Mouse (Mus musculus): ENCODE measurements around the gene Sall1.

Sall1 gene

DNA sequence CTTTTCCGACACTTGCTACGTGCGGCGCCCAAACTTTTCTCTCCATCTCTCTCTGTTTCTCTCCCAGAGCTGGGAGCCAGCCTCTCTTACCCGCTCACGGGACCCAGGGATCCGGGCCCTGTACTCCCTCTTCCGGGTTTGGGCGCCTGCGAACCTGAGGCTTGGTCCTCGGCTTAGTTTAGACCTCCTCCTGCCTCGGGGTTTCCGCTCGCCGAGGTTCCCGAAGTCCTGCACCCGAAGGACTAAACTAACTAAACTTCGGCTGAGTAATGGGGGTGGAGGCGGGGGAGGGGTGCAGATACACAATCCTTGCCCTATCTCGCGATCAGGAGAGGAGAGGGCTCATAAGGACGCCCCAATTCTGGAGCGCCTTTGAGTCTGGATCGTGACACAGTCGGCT, at the start of gene Sall1:
TSS of gene Sall1 (minus strand) at position 223 of the 400 bp plus-strand sequence.
- CTCF ChIA-PET, result no interaction called here

DNA sequence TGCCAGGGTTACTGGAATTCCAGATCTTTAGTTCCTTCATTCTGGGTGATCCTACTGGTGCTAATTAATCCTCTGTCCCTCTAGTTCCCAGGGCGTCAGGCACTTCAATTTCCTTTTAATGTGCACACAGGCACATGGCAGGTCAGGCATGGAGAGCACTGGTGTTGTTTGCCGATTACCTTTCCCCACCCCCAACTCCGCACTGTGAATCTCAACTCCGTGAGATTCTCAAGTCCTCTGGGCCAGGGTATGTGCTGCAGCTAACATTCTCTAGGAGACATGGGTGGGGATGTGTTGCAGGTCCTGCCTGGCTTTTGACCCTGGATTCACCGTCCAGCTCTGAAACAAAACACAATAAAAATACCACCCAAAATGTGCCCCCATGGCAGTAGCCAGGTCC, 46.0 kb upstream of the Sall1 start:
- CTCF ChIA-PET, result no interaction called here

DNA sequence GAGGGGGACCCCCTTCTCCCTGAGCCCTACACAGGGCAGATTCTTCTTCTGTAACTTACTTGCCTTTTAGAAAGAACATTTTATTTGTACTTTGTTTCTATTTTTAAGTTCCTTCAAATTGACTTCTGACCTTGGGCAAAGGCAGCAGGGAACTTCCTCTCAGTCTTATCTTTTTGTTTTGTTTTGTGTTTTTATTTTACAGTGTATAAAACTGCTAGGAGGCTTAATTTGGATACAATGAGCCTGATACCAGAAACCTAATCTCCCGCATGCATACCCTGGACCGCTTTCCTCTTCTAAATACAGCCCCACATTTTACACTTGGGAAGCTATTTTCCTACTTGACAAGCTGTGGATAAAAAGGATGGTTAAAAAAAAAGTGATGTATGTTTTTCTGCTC, 35.2 kb upstream of the Sall1 start:
- CTCF ChIA-PET, result no interaction called here

DNA sequence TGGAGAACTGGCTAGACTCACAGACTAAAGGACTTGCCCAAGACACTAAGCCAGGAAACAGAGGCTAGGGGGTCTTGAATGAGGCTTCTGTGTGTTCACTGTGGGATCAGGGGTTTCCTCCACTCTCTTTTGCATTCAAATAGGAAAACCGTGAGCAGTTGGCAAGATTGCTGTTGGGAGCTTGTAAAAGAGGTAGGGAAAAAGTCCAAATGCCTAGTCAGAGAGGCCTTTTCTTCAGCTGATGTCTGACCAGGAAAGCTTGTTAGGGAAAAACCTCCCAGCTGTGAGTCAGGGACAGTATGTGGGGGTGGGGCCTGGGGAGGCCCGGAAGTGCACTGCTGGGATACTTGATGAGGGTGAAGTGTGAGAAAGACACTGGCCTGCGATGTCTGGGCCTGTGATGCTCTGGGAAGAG, 29.0 kb upstream of the Sall1 start:
- CTCF ChIA-PET, result interaction anchor here (0.7 kb wide), 1 partner anchor 9 kb away, joined by 3 read pairs; no protein-coding TSS in a partner anchor

DNA sequence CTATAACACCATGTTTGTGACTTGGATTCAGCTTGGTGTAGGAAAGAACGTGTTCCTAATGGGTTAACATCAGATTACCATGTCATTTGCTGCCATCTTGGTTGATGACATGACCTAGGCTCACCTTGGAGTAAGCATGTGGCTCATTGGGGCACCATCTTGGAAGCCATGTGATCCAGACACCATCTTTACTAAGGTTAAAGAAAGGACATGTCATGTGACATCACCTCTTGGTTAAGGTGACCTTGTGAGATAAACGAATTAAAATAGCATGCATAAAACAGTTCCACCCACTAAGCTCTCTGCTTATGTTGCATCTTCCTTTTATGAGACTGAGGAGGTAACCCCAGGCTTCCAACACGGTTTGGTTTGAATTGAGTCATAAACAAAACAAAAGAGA, 23.5 kb upstream of the Sall1 start:
- CTCF ChIA-PET, result no interaction called here

DNA sequence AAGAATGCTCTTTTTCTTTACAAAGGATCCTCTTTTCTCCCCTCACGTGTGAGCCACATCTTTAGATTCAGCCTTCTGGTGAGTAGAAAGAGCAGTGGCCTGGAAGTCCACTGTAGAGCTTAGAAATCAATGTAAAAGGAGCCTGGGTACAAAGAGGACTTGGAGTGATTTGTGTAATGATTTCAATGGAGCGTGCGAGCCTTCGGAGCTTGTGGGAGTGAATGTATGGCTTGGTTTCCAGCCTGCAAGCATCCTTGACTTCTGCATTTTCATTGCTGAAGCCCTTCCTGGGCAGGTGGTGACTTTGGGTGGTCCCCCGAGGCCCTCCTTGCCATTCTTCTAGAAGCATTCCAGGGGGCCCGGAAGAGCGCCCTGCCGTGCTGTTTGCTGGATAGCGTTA, 20.1 kb upstream of the Sall1 start:
- CTCF ChIA-PET, result interaction anchor here (0.6 kb wide), 1 partner anchor 9 kb away, joined by 3 read pairs; no protein-coding TSS in a partner anchor

DNA sequence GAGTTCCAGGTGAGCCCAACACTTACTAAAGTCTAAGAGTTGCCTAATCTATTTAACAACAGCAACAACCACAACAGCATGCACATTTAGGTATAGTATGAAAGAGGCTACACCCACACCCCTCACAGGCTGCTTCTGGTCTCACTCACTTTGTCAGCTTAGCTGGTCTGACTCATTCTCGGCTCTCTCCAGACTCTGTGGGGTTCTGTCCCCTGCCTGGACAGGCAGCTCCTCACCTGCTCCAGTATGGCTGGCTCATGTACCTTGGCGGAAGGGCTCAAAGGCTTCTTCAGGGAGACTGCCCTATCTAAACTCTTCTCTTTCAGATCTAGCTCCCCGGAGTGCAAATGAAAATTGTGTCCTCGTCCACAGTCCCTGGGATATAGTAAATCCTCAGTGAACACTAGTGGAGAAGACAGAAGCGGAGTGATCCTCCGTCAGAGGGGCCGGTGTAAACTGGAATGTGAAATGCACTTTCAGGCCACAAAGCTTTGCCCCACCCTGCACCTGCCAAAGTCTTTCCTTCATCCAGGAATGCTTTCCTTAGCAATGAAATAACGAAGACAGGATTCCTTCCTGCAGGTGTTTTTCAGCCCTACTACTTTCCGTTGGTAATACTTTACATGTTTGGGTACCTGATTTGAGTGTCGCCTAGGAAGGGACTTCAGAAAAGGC, 19.5 kb upstream of the Sall1 start:
- CTCF ChIA-PET, result interaction anchor here (0.6 kb wide), 1 partner anchor 9 kb away, joined by 3 read pairs; no protein-coding TSS in a partner anchor

DNA sequence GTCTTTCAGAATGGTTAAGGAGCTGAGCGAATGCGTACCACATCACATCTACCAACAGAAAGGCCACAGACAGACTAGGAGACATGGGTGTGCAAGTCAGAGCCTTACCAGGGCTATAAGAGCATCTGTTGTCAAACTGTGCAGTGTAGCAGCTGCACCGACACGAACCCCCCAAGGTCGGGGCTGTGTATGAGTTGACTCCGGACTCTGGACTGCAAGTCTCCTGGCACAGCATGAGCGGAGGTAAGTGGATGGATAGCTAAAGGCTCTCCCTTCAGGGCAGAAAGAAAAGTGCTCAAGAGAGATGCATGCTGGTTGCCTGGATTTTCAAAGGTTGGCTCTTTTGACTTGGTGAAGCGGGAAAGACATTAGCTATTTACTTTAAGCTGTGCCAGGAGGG, 16.8 kb upstream of the Sall1 start:
- CTCF ChIA-PET, result no interaction called here

DNA sequence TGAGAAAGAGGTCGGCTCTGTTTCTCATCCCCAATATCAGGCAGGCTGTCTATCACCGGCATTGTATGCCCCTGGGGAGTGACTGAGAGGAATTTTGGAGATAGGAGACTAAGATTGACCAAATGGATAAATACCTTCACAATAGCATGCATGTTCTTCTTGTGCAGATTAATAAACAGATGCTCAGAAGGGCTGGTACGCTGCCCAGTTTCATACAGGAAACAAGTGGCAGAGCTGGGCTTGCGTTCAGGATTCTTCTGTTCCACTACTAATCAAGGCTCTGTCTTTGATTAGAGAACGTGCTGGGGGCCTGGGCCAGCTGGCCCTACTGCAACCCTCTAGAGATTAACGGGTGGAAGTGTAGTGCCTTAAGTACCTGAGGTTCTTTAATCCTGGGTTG, 15.5 kb upstream of the Sall1 start:
- CTCF ChIA-PET, result no interaction called here

DNA sequence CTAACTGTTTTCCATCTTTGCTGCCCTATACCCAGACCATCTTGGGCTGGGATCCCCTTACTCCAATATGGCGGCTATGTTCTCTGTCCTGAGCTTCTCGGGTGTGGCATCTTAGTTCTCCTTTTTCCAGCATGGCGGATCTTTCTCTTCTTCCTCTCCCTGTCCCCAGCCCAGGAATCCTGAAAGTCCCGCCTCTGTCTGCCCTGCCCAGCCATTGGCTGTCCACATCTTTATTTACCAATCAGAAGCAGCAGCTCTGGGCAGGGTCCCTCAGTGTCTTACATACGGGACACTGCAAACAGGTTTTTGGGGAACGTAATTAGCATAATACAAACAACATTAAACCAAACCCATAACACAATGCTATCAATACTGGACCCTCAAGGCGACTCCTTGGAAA, 8.9 kb upstream of the Sall1 start:
- CTCF ChIA-PET, result no interaction called here

DNA sequence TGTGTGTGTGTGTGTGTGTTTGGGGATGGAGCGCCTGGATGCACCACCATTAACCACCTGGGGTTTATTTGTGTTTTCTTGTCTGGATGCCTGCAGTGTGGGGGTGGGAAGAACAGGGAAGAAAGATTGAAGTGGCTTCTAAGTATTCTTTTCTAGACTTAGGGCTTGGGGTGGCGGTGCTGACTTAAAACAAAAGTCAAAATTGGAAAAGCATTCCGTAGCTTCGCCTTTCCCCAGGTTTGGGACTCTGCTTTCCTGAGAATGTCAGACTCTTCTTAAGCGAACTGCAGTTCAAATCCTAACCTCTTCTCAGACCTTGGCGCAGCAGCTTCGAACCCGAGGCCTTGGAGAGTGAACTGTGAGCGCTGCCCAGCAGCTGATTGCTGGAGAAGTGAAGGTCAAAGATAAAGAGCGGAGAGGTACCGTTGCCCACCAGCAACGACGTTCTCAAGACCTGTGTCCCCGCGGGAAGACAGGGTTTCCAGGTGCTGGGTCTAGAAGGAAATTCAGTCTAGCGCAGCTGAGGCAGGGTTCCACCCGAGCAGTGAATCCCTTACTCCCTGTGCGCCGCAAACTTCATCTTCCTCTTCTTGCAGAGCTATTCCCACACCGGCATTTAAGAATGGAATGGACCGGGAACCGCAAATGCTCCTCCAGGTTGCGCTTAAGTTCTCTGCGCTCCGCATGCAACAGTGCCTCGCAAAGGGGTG, 2.8 kb upstream of the Sall1 start:
- CTCF ChIA-PET, result no interaction called here

DNA sequence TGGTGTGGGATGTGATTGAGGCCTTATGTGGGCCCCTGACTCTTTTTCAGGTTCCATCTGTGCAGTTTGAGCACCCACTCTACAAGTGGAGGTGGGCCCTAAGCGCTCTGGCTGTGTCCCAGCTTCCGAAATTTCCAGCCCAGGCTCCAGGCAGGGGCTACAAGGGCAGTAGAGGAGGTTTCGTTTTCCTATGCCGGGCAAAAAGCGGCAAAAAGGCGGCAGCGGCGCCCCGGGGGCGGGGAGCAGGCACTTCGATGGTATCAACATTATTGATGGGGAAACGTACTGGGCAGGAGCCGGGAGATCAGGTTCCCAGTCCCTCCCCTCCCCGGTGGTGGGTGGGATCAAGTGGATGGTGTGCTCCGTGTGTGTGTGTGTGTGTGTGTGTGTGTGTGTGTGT, 2.3 kb upstream of the Sall1 start:
- CTCF ChIA-PET, result no interaction called here

DNA sequence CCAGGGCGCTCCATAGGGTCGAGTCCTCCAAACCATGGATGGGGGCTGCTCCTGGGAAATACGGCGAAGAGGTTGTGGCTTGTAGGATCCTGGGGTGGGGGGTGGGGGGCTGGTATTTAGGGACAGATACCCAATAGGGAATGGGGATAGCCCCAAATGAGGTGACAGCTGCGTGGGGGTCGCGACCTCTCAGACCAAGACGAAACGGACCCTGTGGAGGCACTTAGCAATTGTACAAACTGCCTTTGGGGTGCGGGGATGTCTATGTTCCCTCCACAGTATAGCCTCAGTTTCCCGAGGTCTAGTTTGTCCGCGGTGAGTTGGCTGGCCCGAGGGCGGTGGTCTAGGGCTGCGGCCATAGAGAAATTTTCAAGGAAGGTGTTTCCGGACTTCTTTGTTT, 1.8 kb upstream of the Sall1 start:
- CTCF ChIA-PET, result no interaction called here

DNA sequence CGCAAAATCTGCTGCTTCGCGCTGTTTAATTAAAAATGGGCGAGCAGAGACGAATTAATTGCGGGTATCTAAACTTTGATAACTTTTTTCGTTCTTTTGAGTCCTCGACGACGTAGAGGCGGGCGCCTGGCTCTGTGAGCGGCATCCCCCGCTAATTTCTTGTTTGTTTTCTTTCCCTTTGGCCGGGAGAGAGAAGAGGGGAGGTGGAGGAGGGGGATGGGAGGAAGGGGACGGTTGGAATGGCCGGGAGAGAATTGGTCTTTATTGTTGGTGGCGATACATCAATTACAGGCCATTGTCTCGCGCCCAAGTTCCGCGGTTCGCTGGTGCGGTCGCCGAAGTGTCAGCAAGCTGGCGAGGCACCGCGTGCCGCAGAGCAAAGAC, 1.2 kb upstream of the Sall1 start:
- CTCF ChIA-PET, result no interaction called here

DNA sequence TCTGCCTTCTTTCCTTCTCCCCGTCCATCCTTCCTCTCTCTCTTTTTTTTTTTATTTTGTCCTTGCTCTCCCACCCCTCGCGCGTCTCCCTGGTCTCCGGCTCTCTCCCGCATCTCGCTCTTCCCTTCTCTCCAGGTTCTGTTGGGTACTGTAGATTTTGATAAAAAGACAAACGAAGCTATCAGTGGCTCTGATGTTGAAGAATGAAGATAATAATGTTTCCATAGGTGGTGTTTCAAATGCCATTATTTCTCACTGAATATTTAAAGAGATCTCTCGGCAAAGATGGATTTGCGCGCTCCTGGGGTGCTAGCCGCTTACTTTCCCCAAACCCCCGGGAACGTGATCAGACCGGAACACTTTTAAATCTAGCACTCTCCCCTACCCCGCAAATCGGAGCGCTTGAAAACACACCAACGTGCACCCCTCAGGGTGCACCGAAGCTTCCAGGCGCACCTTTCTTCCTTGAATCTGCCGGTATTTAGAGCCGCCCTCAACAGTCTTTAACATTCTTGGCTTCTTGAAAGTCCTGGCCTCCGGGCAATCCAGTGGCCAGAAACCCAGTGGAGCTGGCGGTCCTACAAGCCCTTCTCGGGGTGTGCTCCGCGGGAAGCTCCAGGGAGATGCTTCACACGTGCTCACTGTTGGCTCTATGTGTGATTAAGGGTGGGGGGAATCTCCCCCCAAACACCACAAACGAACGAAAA, 702 bp upstream of the Sall1 start:
- CTCF ChIA-PET, result no interaction called here

DNA sequence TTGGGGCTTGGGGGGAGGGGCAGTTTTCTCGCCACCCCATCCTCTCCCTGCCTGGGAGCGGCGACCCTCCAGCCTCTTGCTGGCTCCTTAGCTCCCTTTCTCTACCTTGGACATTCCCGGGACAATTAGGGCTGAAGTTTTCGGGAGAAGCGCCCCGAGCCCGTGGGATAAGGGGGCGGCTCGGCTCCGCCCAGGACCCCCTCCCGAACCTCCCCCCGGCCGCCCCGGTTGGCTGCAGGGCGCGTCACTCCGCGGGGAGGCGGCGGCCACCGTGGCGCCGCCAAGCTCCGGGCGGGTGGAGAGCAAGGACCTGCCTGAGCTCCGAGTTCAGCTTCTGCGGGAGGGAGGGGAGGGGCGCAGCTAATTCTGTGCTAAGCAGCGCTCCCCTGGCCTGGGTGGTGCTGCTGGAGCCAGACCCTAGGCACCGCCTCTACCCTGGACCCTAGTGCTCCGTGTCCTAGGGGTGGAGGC, 556 bp downstream of the Sall1 start:
- CTCF ChIA-PET, result interaction anchor here (0.6 kb wide), 2 partner anchors 21 to 104 kb away, joined by 3 read pairs; no protein-coding TSS in a partner anchor

DNA sequence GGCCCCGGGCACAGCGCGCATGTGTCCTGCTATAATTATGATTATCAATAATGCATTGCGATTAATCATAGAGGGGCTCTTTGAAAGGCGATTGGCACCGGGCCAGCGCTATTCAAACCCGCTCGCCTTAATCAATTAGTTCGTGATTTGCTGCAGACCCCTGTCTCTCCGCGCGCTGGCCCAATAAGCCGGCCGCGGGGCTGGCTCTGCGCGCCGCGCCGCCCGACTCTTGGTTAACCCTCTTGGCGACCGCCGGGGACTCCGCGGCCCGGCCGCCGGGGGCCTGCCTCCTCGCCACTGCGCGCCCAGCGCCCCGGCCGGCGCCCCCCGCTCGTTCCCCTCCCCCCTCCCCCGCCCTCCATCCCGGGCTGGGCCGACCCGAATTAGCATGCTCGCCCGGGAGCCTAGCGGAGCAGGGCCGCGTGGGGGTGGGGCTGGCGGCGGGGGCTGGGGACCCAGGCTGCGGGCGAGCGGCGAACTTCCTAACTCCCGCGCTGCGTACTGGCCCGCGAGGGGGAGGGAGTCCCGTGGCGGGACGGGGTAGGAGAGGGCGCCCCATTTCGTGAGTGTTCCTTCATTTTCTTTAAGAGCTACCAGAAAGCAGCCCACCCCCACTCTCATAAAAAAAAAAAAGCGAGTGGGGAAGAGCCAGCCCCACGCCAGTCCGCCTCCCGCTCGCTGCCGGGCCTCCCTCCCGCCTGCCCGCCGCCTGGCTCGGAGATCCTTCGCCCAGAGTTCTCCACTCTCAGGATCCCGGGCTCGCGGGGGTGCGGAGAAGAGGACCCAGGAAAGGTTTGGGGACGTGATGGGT, 1.2 kb downstream of the Sall1 start:
- CTCF ChIA-PET, result interaction anchor here (0.6 kb wide), 2 partner anchors 21 to 103 kb away, joined by 3 read pairs; no protein-coding TSS in a partner anchor

DNA sequence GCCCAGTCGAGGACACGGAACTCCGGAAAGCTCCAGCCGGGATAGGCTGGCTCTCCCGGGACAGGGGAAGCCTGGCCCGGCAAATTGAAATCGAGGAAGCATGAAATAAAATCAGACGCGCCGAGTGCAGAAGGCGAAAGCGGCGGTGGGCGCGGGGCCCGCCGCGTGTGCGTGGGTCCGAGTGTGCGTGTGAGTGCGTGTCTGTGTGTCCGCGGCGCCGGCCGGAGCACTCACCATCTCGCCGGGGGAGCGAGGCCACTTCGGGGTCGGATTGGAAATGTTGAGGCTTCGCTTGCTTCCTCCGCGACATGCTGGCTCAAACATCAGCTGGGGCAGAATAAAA, 1.9 kb downstream of the Sall1 start:
- CTCF ChIA-PET, result no interaction called here

DNA sequence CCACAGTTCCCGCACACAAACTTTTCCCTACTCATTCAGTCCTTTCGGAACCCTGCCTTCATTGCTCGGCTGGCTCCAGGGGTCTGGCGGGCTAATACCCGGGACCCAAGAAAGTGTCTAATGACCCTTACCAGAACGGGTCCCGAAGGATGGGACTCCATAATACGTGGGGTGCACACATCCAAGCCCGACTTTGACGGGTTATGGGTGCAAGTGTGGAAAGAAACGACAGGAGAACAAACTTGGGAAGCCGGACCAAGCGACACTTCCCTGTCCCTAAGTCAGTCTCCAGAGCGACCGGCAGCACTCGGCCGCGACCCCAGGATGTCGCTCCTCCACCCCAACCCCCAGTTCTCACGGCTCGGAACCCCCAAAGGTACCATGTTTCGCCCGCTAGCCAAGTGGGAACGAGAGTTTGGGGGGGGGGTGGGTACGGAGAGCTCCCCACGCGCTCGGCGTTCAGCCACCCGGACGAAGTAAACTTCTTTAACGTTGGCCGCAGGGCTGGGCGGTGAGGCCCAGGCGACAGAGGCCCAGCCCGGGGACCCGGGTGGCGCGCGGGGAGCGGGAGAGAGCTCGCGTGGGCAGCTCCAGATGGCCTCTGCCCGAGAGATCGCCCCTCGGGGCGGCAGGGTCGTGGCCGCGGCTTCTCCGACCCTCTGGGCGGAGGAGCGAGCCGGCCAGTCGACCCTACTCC, 2.4 kb downstream of the Sall1 start:
- CTCF ChIA-PET, result no interaction called here

DNA sequence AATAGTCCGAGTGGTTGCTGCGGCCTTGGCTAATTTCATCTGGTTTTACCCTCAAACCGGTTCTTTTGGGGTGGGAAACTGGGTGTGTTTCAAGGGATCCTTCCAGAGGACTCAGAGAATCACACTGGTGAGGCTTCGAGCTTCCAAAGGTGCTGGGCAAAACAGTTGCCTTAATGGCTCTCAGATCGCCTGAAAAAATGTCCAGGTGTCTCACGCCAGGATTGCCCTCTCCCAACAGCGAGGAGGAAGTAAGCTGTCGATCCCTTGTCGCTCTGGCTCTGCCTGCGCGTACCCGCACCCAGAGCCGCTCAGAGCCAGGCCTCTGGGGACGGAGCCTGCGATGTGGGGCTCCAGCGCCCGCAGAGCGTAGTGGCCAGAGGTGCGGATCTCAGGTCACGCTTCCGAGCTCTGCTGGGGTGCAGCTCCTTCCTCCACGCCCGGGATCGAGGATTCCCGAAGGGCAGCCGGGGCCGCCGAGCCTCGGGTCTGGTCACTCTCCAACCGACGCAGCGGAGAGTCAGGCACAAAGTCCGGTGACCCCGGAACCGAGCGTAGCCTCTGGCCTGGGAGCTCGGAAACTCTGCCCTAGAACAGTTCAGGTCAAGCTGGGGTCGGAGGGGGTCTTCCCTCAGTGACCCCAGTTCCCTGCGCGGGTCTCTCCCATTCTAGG, 3.1 kb downstream of the Sall1 start:
- CTCF ChIA-PET, result no interaction called here

DNA sequence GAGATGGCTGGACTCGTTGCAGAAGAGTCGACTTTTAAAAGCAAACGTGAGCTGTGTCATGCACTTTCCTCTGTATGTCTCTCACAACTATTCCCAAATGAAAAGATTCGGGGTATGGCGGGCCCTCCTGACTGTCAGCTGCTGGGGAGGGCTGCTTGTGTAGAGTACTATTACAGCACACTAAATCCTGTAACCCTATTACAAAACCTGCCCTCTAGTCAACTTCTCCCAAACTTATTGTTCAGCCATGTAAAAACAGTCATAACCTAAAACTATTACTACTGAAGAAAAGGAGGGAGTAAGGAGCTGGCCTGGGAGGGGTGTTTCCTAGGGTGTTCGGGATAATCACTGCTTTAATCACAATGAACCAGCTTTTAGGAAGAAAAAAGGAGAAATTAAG, 4.1 kb downstream of the Sall1 start:
- CTCF ChIA-PET, result no interaction called here

All from spleen, embryonic (tissue).